In the genomic region with DNA sequence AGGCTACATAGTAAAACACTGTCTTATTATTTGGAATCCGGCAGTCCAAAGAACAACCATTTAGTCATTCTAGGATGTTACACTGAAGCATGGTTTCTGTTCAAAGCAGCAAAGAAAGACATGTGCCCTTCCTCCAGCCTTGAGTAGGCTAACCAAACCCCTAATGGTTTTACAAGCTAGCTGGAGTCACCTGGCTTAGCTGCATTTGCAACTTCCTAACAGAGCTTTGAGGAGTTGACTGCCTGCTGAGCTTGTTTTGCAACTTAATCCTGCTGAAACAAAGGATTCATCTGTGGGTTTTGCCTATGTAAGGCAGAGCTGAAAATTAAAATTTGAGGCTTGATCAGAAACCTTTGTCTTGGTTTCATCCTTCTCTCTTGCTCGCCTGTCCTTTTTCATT, we compare ENCODE assay signal across 22 mouse cellular contexts. TPM values are rescaled to one million over a fixed set of nuclear protein-coding genes. Genes with fewer than 3 reads are reported as not detected.
"Had no signal": no experiment of that assay in that cellular context is flagged by ENCODE, and none has a peak within 500 bp of the region (broad histone marks: within the 10 kb centered on the region; RNA-seq: fewer than 3 reads in every experiment).

No protein-coding gene starts in this region.

- H3K36me3 ChIP-seq: midbrain, embryonic 10.5 days; midbrain, embryonic 12.5 days; midbrain, embryonic 15.5 days; neural tube, embryonic 12.5 days; stomach, embryonic 15.5 days had no signal

- H3K9ac ChIP-seq: lung, embryonic 14.5 days; midbrain, embryonic 12.5 days; midbrain, embryonic 15.5 days; neural tube, embryonic 12.5 days; stomach, embryonic 15.5 days had no signal

- H3K27ac ChIP-seq: midbrain, embryonic 10.5 days; midbrain, embryonic 12.5 days; midbrain, embryonic 15.5 days; neural tube, embryonic 12.5 days; stomach, embryonic 15.5 days; stomach, postnatal 0 days had no signal

- H3K9me3 ChIP-seq: midbrain, embryonic 15.5 days; stomach, embryonic 15.5 days had no signal

- H3K4me1 ChIP-seq: midbrain, embryonic 10.5 days; midbrain, embryonic 12.5 days; midbrain, embryonic 15.5 days; neural tube, embryonic 12.5 days; stomach, embryonic 15.5 days had no signal

- DNase-seq: lung, adult 18-20 months; lung, embryonic 14.5 days; lung, postnatal 10 days; lung, postnatal 4 days; right cerebral cortex, postnatal 14 days; thymus, postnatal 14 days; thymus, postnatal 36 days had no signal

- H3K27me3 ChIP-seq: midbrain, embryonic 12.5 days; midbrain, embryonic 15.5 days; neural tube, embryonic 12.5 days; stomach, embryonic 15.5 days had no signal

- H3K4me3 ChIP-seq: midbrain, embryonic 10.5 days; midbrain, embryonic 12.5 days; midbrain, embryonic 15.5 days; neural tube, embryonic 12.5 days; stomach, embryonic 15.5 days had no signal

RNA-seq across cellular contexts. Expression of gene 4932415D10Rik, which starts 59.1 kb away (rescaled TPM):
- total RNA-seq: megakaryocyte, adult 5-6 weeks; megakaryocyte-erythroid progenitor cell, adult 5-6 weeks; midbrain, postnatal 0 days; neutrophil, adult 5-6 weeks had no signal
- polyA plus RNA-seq: liver, embryonic 16.5 days; lung, embryonic 14.5 days; lung, embryonic 16.5 days; midbrain, embryonic 10.5 days; midbrain, embryonic 12.5 days; midbrain, embryonic 15.5 days; midbrain, postnatal 0 days; neural tube, embryonic 12.5 days; neural tube, embryonic 14.5 days; spleen, adult 2 months; stomach, embryonic 15.5 days; stomach, postnatal 0 days; thymus, postnatal 0 days had no signal
